Mouse (Mus musculus): Measurements from ENCODE around the gene Olfr1352. TPM values are rescaled to one million over a fixed set of nuclear protein-coding genes. Genes with fewer than 3 reads are reported as not detected.
"Not testable (repeated sequence)": the region's sequence is repeated elsewhere in the genome, so short reads cannot be mapped to it uniquely, and the experiment has no call there.

Olfr1352 gene
- total RNA-seq (2012; rRNA removed) (not detected in 2 replicates), polyA plus RNA-seq (2012; ENCODE audit: insufficient read depth in 1 of 2, insufficient read length in 2 of 2, low read depth in 1 of 2, low replicate concordance in 2 of 2, missing spikeins in 1 of 2) (not detected)

- no peak within 1 kb of the TSS for H3K4me3 ChIP-seq (ENCODE audit: control insufficient read depth in 1 of 2, insufficient read depth in 1 of 2, low read depth in 2 of 2, low read length in 2 of 2)
- no peak for DNase-seq (ENCODE audit: low read depth, low spot score)
- no peak within 1 kb of the TSS for H3K9ac ChIP-seq (ENCODE audit: control insufficient read depth, low read depth, low read length, poor library complexity, severe bottlenecking)
- no peaks in the 10 kb centered on the region for H3K9me3 ChIP-seq (replicated peaks; ENCODE audit: insufficient read depth, low read length)
- H3K36me3 ChIP-seq (ENCODE audit: control insufficient read depth in 1 of 2, insufficient read depth in 2 of 2, low read length in 2 of 2) = no peaks in the 10 kb centered on the region
- H3K27ac ChIP-seq (ENCODE audit: control insufficient read depth, low read depth, low read length) = no peak within 1 kb of the TSS
- TF ChIP-seq NELFE (IDR thresholded peaks at IDR 0.05; ENCODE audit: low read depth, low read length) (no peak), POLR2A (IDR thresholded peaks at IDR 0.05; ENCODE audit: control insufficient read depth in 1 of 2, insufficient read depth in 1 of 2, low read depth in 1 of 2, low read length in 2 of 2, poor library complexity in 1 of 2) (no peak), CHD1 (IDR thresholded peaks at IDR 0.05; ENCODE audit: low read depth, low read length) (no peak), CTCF (IDR thresholded peaks at IDR 0.05 in 2 of 3, conservative IDR thresholded peaks at IDR 0.05 in 1 of 3; ENCODE audit: control insufficient read depth in 1 of 3, insufficient read depth in 1 of 3, low read depth in 2 of 3, low read length in 3 of 3, poor library complexity in 1 of 3, severe bottlenecking in 1 of 3) (no peak), RCOR1 (IDR thresholded peaks at IDR 0.05; ENCODE audit: low read depth, low read length) (no peak), KAT2A (conservative IDR thresholded peaks at IDR 0.05; ENCODE audit: low read depth, low read length) (no peak), ZKSCAN1 (IDR thresholded peaks at IDR 0.05; ENCODE audit: low read depth, low read length) (no peak), MXI1 (IDR thresholded peaks at IDR 0.05; ENCODE audit: low read depth, low read length) (no peak), POLR2AphosphoS2 (IDR thresholded peaks at IDR 0.05; ENCODE audit: low read length) (no peak), USF2 (IDR thresholded peaks at IDR 0.05; ENCODE audit: borderline replicate concordance in 1 of 2, insufficient read depth in 1 of 2, low read depth in 1 of 2, low read length in 2 of 2) (no peak), MYC (IDR thresholded peaks at IDR 0.05; ENCODE audit: low read depth, low read length) (no peak), MAZ (IDR thresholded peaks at IDR 0.05; ENCODE audit: low read depth, low read length) (no peak), ETS1 (IDR thresholded peaks at IDR 0.05; ENCODE audit: low read depth, low read length) (no peak), MEF2A (IDR thresholded peaks at IDR 0.05; ENCODE audit: extremely low read depth, insufficient replicate concordance, low read depth, low read length, poor library complexity, severe bottlenecking) (no peak), BHLHE40 (IDR thresholded peaks at IDR 0.05; ENCODE audit: borderline replicate concordance, low read depth, low read length) (no peak), EP300 (IDR thresholded peaks at IDR 0.05; ENCODE audit: low read depth in 1 of 2, low read length in 2 of 2) (no peak)
- H3K79me2 ChIP-seq (ENCODE audit: control insufficient read depth, insufficient read depth, low read length, poor library complexity) = no peaks in the 10 kb centered on the region
- no peaks in the 10 kb centered on the region for H3K27me3 ChIP-seq (ENCODE audit: control insufficient read depth in 1 of 2, insufficient read depth in 2 of 2, low read length in 2 of 2)
- no peaks in the 10 kb centered on the region for H3K4me1 ChIP-seq (ENCODE audit: control insufficient read depth in 1 of 2, insufficient read depth in 2 of 2, low read length in 2 of 2)
These were observed at the start of gene Olfr1352 for GRCm38 (mm10) chr10:78980750-78981149. Olfr1352 (plus strand) TSS chr10:78981050.

- H3K9me3 ChIP-seq (replicated peaks; ENCODE audit: insufficient read depth, low read length); H3K4me1 ChIP-seq (ENCODE audit: control insufficient read depth in 1 of 2, insufficient read depth in 2 of 2, low read length in 2 of 2); H3K27me3 ChIP-seq (ENCODE audit: control insufficient read depth in 1 of 2, insufficient read depth in 2 of 2, low read length in 2 of 2); H3K79me2 ChIP-seq (ENCODE audit: control insufficient read depth, insufficient read depth, low read length, poor library complexity); DNase-seq (ENCODE audit: low read depth, low spot score); H3K4me3 ChIP-seq (ENCODE audit: control insufficient read depth in 1 of 2, insufficient read depth in 1 of 2, low read depth in 2 of 2, low read length in 2 of 2); H3K27ac ChIP-seq (ENCODE audit: control insufficient read depth, low read depth, low read length); H3K36me3 ChIP-seq (ENCODE audit: control insufficient read depth in 1 of 2, insufficient read depth in 2 of 2, low read length in 2 of 2); H3K9ac ChIP-seq (ENCODE audit: control insufficient read depth, low read depth, low read length, poor library complexity, severe bottlenecking): not testable (repeated sequence)
These were observed 30.5 kb upstream of the Olfr1352 start, which contains the start of gene Olfr8 for GRCm38 (mm10) chr10:78950336-78950735. Olfr8 (plus strand) TSS chr10:78950636.

- not testable (repeated sequence) for H3K79me2 ChIP-seq (ENCODE audit: control insufficient read depth, insufficient read depth, low read length, poor library complexity); H3K9me3 ChIP-seq (replicated peaks; ENCODE audit: insufficient read depth, low read length); DNase-seq (ENCODE audit: low read depth, low spot score); H3K9ac ChIP-seq (ENCODE audit: control insufficient read depth, low read depth, low read length, poor library complexity, severe bottlenecking); H3K27ac ChIP-seq (ENCODE audit: control insufficient read depth, low read depth, low read length); H3K4me3 ChIP-seq (ENCODE audit: control insufficient read depth in 1 of 2, insufficient read depth in 1 of 2, low read depth in 2 of 2, low read length in 2 of 2); H3K4me1 ChIP-seq (ENCODE audit: control insufficient read depth in 1 of 2, insufficient read depth in 2 of 2, low read length in 2 of 2); H3K27me3 ChIP-seq (ENCODE audit: control insufficient read depth in 1 of 2, insufficient read depth in 2 of 2, low read length in 2 of 2); H3K36me3 ChIP-seq (ENCODE audit: control insufficient read depth in 1 of 2, insufficient read depth in 2 of 2, low read length in 2 of 2)
These were observed 17.8 kb upstream of the Olfr1352 start, which contains the start of gene Olfr1353 for GRCm38 (mm10) chr10:78963009-78963408. Olfr1353 (plus strand) TSS chr10:78963309.

Data from MEL (cell line).